Mouse (Mus musculus) neutrophil, adult 65 days (primary cell): Measurements from ENCODE around the gene Plin4. TPM values are rescaled to one million over a fixed set of nuclear protein-coding genes. Genes with fewer than 3 reads are reported as not detected.

Experiments
- total RNA-seq: library from RNA; stranded (reverse); gene quantifications from 2 replicates; pipeline ENCODE4 v1.2.4, GENCODE M21; 2023

Plin4 gene
- total RNA-seq: 0.27 and 0.44 TPM in 2 replicates

GRCm38 (mm10) chr17:56109219-56110051 is at the start of gene Plin4:
TSS of gene Plin4 (minus strand) at chr17:56109803.

GRCm38 (mm10) chr17:56139858-56140595 is 30.4 kb upstream of the Plin4 start, which contains the start of gene Sema6b:
TSS of gene Sema6b (minus strand) at chr17:56140343.

GRCm38 (mm10) chr17:56121826-56122225 is 12.2 kb upstream of the Plin4 start, which contains the start of gene Lrg1:
TSS of gene Lrg1 (minus strand) at chr17:56122001.

GRCm38 (mm10) chr17:56117251-56117710 is 7.7 kb upstream of the Plin4 start, which contains the start of gene Plin5:
TSS of gene Plin5 (minus strand) at chr17:56117596.

GRCm38 (mm10) chr17:56078880-56079795 is 30.5 kb downstream of the Plin4 start, which contains the start of gene Hdgfl2:
TSS of gene Hdgfl2 (plus strand) at chr17:56079634.

GRCm38 (mm10) chr17:56074827-56075208 is 34.8 kb downstream of the Plin4 start, which contains the start of gene Ubxn6:
TSS of gene Ubxn6 (minus strand) at chr17:56075028.

Other genes with a start within 250 kb of the Plin4 start
- gene Zfp119a, start 230.9 kb downstream of the Plin4 start, total RNA-seq: 3.7 and 5.1 TPM in 2 replicates
- 6.5 and 7.2 TPM in 2 replicates for gene Zfp959, start 217.7 kb downstream of the Plin4 start, total RNA-seq
- gene Zfp119b, start 160.3 kb downstream of the Plin4 start, total RNA-seq: 5.1 and 5.3 TPM in 2 replicates
- 161 and 166 TPM in 2 replicates for gene Ebi3, start 157.2 kb downstream of the Plin4 start, total RNA-seq
- 26.9 and 29.0 TPM in 2 replicates for gene Yju2, start 150.7 kb downstream of the Plin4 start, total RNA-seq
- 1.9 and 3.7 TPM in 2 replicates for gene Shd, start 139.3 kb downstream of the Plin4 start, total RNA-seq
- not detected in 2 replicates for gene Fsd1, start 123.3 kb downstream of the Plin4 start, total RNA-seq
- 1.1 and 2.1 TPM in 2 replicates for gene Stap2, start 104.2 kb downstream of the Plin4 start, total RNA-seq
- 29.5 and 35.2 TPM in 2 replicates for gene Mpnd, start 104.1 kb downstream of the Plin4 start, total RNA-seq
- gene Sh3gl1, start 73.2 kb downstream of the Plin4 start, total RNA-seq: 56.4 and 58.3 TPM in 2 replicates
- gene Chaf1a, start 69.4 kb downstream of the Plin4 start, total RNA-seq: 15.4 and 20.6 TPM in 2 replicates
- 34.6 and 43.8 TPM in 2 replicates for gene Ubxn6, start 34.8 kb downstream of the Plin4 start, total RNA-seq
- gene Hdgfl2, start 30.2 kb downstream of the Plin4 start, total RNA-seq: 39.1 and 57.9 TPM in 2 replicates
- 0.60 and 0.84 TPM in 2 replicates for gene Plin5, start 7.8 kb upstream of the Plin4 start, total RNA-seq
- gene Lrg1, start 12.2 kb upstream of the Plin4 start, total RNA-seq: 220 and 249 TPM in 2 replicates
- 4.8 and 5.1 TPM in 2 replicates for gene Sema6b, start 30.5 kb upstream of the Plin4 start, total RNA-seq
- 0.76 and 1.0 TPM in 2 replicates for gene Tnfaip8l1, start 52.7 kb upstream of the Plin4 start, total RNA-seq
- gene Mydgf, start 74.1 kb upstream of the Plin4 start, total RNA-seq: 27.1 and 28.7 TPM in 2 replicates
- gene Dpp9, start 109.1 kb upstream of the Plin4 start, total RNA-seq: 27.9 and 33.7 TPM in 2 replicates
- gene Fem1a, start 147.0 kb upstream of the Plin4 start, total RNA-seq: 9.7 and 13.8 TPM in 2 replicates
- gene Ticam1, start 167.0 kb upstream of the Plin4 start, total RNA-seq: 11.1 and 13.8 TPM in 2 replicates
- 38.7 and 42.7 TPM in 2 replicates for gene Plin3, start 183.1 kb upstream of the Plin4 start, total RNA-seq
- gene Arrdc5, start 190.5 kb upstream of the Plin4 start, total RNA-seq: not detected in 2 replicates
- 92.2 and 99.1 TPM in 2 replicates for gene Uhrf1, start 193.5 kb upstream of the Plin4 start, total RNA-seq
- gene Kdm4b, start 216.3 kb upstream of the Plin4 start, total RNA-seq: 15.9 and 22.0 TPM in 2 replicates